Mouse (Mus musculus): ENCODE results near the gene Synpo2. TPM values are rescaled to one million over a fixed set of nuclear protein-coding genes. Genes with fewer than 3 reads are reported as not detected.

The Synpo2 gene
- polyA plus RNA-seq, 1 experiment, result 7.2 TPM

- TF ChIP-seq CTCF (IDR thresholded peaks at IDR 0.05; ENCODE audit: control insufficient read depth, insufficient read depth, insufficient read length) (no peak), FOSL1 (IDR thresholded peaks at IDR 0.05; ENCODE audit: insufficient read depth, low read length, poor library complexity, severe bottlenecking) (no peak), USF1 (IDR thresholded peaks at IDR 0.05; ENCODE audit: low read depth) (no peak), MAX (IDR thresholded peaks at IDR 0.05) (no peak), CEBPB (IDR thresholded peaks at IDR 0.05; ENCODE audit: low read depth) (no peak), MYOG (IDR thresholded peaks at IDR 0.05; ENCODE audit: control insufficient read depth, extremely low read depth, insufficient read length) (no peak), MYOD1 (IDR thresholded peaks at IDR 0.05; ENCODE audit: control insufficient read depth, insufficient read length, low read depth) (no peak)
- Histone ChIP-seq H3K27me3 (ENCODE audit: control insufficient read depth, insufficient read depth, insufficient read length) (no peaks in the 10 kb centered on the region), H3K36me3 (ENCODE audit: control insufficient read depth, insufficient read depth) (no peaks in the 10 kb centered on the region), H3K79me3 (ENCODE audit: low read depth) (no peaks in the 10 kb centered on the region), H3K79me2 (ENCODE audit: control insufficient read depth, insufficient read depth) (no peaks in the 10 kb centered on the region), H3K4me3 (ENCODE audit: insufficient read depth, poor library complexity, severe bottlenecking) (no peak overlapping the region), H3ac (ENCODE audit: control insufficient read depth, insufficient read length, low read depth) (no peak overlapping the region)
These were observed 8.4 kb upstream of the Synpo2 start for GRCm38 (mm10) chr3:123244376-123244775.

- no peak overlapping the region for H3ac ChIP-seq (ENCODE audit: control insufficient read depth, insufficient read length, low read depth)
- no peaks in the 10 kb centered on the region for H3K79me2 ChIP-seq (ENCODE audit: control insufficient read depth, insufficient read depth)
- no peak overlapping the region for H3K4me3 ChIP-seq (ENCODE audit: insufficient read depth, poor library complexity, severe bottlenecking)
- no peaks in the 10 kb centered on the region for H3K79me3 ChIP-seq (ENCODE audit: low read depth)
- H3K27me3 ChIP-seq (ENCODE audit: control insufficient read depth, insufficient read depth, insufficient read length), result no peaks in the 10 kb centered on the region
- TF ChIP-seq CTCF (IDR thresholded peaks at IDR 0.05; ENCODE audit: control insufficient read depth, insufficient read depth, insufficient read length) (no peak), MYOD1 (IDR thresholded peaks at IDR 0.05; ENCODE audit: control insufficient read depth, insufficient read length, low read depth) (no peak)
- no peaks in the 10 kb centered on the region for H3K36me3 ChIP-seq (ENCODE audit: control insufficient read depth, insufficient read depth)
These were observed 1.5 kb upstream of the Synpo2 start for GRCm38 (mm10) chr3:123237446-123237845.

- no peak for TF ChIP-seq MYOG (IDR thresholded peaks at IDR 0.05; ENCODE audit: control insufficient read depth, extremely low read depth, insufficient read length)
- Histone ChIP-seq H3K4me3 (ENCODE audit: insufficient read depth, poor library complexity, severe bottlenecking) (no peak overlapping the region), H3K79me2 (ENCODE audit: control insufficient read depth, insufficient read depth) (no peaks in the 10 kb centered on the region), H3K36me3 (ENCODE audit: control insufficient read depth, insufficient read depth) (no peaks in the 10 kb centered on the region), H3ac (ENCODE audit: control insufficient read depth, insufficient read length, low read depth) (no peak overlapping the region), H3K27me3 (ENCODE audit: control insufficient read depth, insufficient read depth, insufficient read length) (no peaks in the 10 kb centered on the region), H3K79me3 (ENCODE audit: low read depth) (no peaks in the 10 kb centered on the region)
These were observed 1.1 kb upstream of the Synpo2 start for GRCm38 (mm10) chr3:123237039-123237438.

GRCm38 (mm10) chr3:123235495-123235894 lies 454 bp downstream of the Synpo2 start:
- no peaks in the 10 kb centered on the region for H3K79me2 ChIP-seq (ENCODE audit: control insufficient read depth, insufficient read depth)
- no peaks in the 10 kb centered on the region for H3K79me3 ChIP-seq (ENCODE audit: low read depth)
- H3ac ChIP-seq (ENCODE audit: control insufficient read depth, insufficient read length, low read depth), result peak overlapping the region; percentile 74
- H3K4me3 ChIP-seq (ENCODE audit: insufficient read depth, poor library complexity, severe bottlenecking), result peak overlapping the region; percentile 26
- no peaks in the 10 kb centered on the region for H3K27me3 ChIP-seq (ENCODE audit: control insufficient read depth, insufficient read depth, insufficient read length)
- no peak for TF ChIP-seq USF1 (IDR thresholded peaks at IDR 0.05; ENCODE audit: low read depth)
- TF ChIP-seq MYOG (IDR thresholded peaks at IDR 0.05; ENCODE audit: control insufficient read depth, extremely low read depth, insufficient read length), result no peak
- TF ChIP-seq CTCF (IDR thresholded peaks at IDR 0.05; ENCODE audit: control insufficient read depth, insufficient read depth, insufficient read length), result no peak
- no peak for TF ChIP-seq MAX (IDR thresholded peaks at IDR 0.05)
- no peak for TF ChIP-seq CEBPB (IDR thresholded peaks at IDR 0.05; ENCODE audit: low read depth)
- TF ChIP-seq FOSL1 (IDR thresholded peaks at IDR 0.05; ENCODE audit: insufficient read depth, low read length, poor library complexity, severe bottlenecking), result no peak
- TF ChIP-seq MYOD1 (IDR thresholded peaks at IDR 0.05; ENCODE audit: control insufficient read depth, insufficient read length, low read depth), result no peak
- no peaks in the 10 kb centered on the region for H3K36me3 ChIP-seq (ENCODE audit: control insufficient read depth, insufficient read depth)

- Histone ChIP-seq H3K4me3 (ENCODE audit: insufficient read depth, poor library complexity, severe bottlenecking) (no peak overlapping the region), H3K79me3 (ENCODE audit: low read depth) (no peaks in the 10 kb centered on the region), H3ac (ENCODE audit: control insufficient read depth, insufficient read length, low read depth) (peak overlapping the region; percentile 33), H3K36me3 (ENCODE audit: control insufficient read depth, insufficient read depth) (no peaks in the 10 kb centered on the region), H3K27me3 (ENCODE audit: control insufficient read depth, insufficient read depth, insufficient read length) (no peaks in the 10 kb centered on the region), H3K79me2 (ENCODE audit: control insufficient read depth, insufficient read depth) (no peaks in the 10 kb centered on the region)
- no peak for TF ChIP-seq USF1 (IDR thresholded peaks at IDR 0.05; ENCODE audit: low read depth)
- no peak for TF ChIP-seq MAX (IDR thresholded peaks at IDR 0.05)
- TF ChIP-seq MYOG (IDR thresholded peaks at IDR 0.05; ENCODE audit: control insufficient read depth, extremely low read depth, insufficient read length), result no peak
- TF ChIP-seq CEBPB (IDR thresholded peaks at IDR 0.05; ENCODE audit: low read depth), result no peak
- TF ChIP-seq CTCF (IDR thresholded peaks at IDR 0.05; ENCODE audit: control insufficient read depth, insufficient read depth, insufficient read length), result no peak
- no peak for TF ChIP-seq FOSL1 (IDR thresholded peaks at IDR 0.05; ENCODE audit: insufficient read depth, low read length, poor library complexity, severe bottlenecking)
- no peak for TF ChIP-seq MYOD1 (IDR thresholded peaks at IDR 0.05; ENCODE audit: control insufficient read depth, insufficient read length, low read depth)
These were observed 1.6 kb downstream of the Synpo2 start for GRCm38 (mm10) chr3:123234191-123234836.

- Histone ChIP-seq H3K27me3 (ENCODE audit: control insufficient read depth, insufficient read depth, insufficient read length) (no peaks in the 10 kb centered on the region), H3K79me2 (ENCODE audit: control insufficient read depth, insufficient read depth) (no peaks in the 10 kb centered on the region), H3K4me3 (ENCODE audit: insufficient read depth, poor library complexity, severe bottlenecking) (no peak overlapping the region), H3ac (ENCODE audit: control insufficient read depth, insufficient read length, low read depth) (no peak overlapping the region), H3K36me3 (ENCODE audit: control insufficient read depth, insufficient read depth) (no peaks in the 10 kb centered on the region), H3K79me3 (ENCODE audit: low read depth) (no peaks in the 10 kb centered on the region)
- TF ChIP-seq CTCF (IDR thresholded peaks at IDR 0.05; ENCODE audit: control insufficient read depth, insufficient read depth, insufficient read length) (no peak), MAX (IDR thresholded peaks at IDR 0.05) (no peak), MYOG (IDR thresholded peaks at IDR 0.05; ENCODE audit: control insufficient read depth, extremely low read depth, insufficient read length) (no peak), CEBPB (IDR thresholded peaks at IDR 0.05; ENCODE audit: low read depth) (no peak), MYOD1 (IDR thresholded peaks at IDR 0.05; ENCODE audit: control insufficient read depth, insufficient read length, low read depth) (no peak), FOSL1 (IDR thresholded peaks at IDR 0.05; ENCODE audit: insufficient read depth, low read length, poor library complexity, severe bottlenecking) (no peak), USF1 (IDR thresholded peaks at IDR 0.05; ENCODE audit: low read depth) (no peak)
These were observed 4.3 kb downstream of the Synpo2 start for GRCm38 (mm10) chr3:123231639-123232038.

All from C2C12 (cell line).